Mouse (Mus musculus) ES-Bruce4 (cell line): ENCODE results near the gene Lypd4.

Source experiments
- CTCF ChIP-seq: IDR thresholded peaks from one replicate; pipeline ENCODE4 v1.8.1; 2011; ENCODE audit warnings: low read depth, low read length
- EP300 ChIP-seq: IDR thresholded peaks from 2 replicates; pipeline ENCODE4 v1.6.1; 2011; ENCODE audit warnings: low read depth, low read length; ENCODE audit not compliant: insufficient read depth
- POLR2A ChIP-seq: IDR thresholded peaks from one replicate; pipeline ENCODE4 v1.8.1; 2011; ENCODE audit warnings: low read length; ENCODE audit not compliant: insufficient read depth

- no peak for TF ChIP-seq EP300
- no peak for TF ChIP-seq POLR2A
- TF ChIP-seq CTCF: no peak
Observed at GRCm38 (mm10) chr7:24901114-24901513, 31.4 kb upstream of the Lypd4 start.
